Mouse (Mus musculus) frontal cortex, postnatal 10 days (tissue): ENCODE data around the gene Nmnat3.

Experiments used
- DNase-seq, 2 experiments: peaks; one replicate each; pipeline ENCODE4 v3.0.0; 2022; ENCODE audit warnings: low spot score in 2 of 2, mixed read lengths in 1 of 2

Gene Nmnat3

DNA sequence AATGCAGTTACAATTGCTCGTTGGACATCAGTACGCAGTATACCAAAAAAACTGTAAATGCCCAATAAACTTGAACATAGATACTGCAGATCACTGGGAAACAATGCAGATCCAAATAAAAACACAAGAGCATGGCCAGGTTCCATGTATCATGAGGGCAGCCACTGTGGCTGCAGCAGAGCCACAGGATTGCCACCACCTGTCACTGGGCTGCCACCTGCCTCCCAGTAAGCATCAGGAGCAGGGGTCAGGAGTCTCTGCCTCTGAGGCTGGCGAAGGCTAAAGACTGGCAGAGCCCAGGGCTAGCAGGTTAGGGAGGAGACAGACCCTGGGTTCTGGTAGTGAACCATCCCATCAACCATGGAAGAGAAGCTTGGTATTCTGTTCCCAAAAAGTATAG lies 67.7 kb downstream of the Nmnat3 start:
- DNase-seq = no peak

DNA sequence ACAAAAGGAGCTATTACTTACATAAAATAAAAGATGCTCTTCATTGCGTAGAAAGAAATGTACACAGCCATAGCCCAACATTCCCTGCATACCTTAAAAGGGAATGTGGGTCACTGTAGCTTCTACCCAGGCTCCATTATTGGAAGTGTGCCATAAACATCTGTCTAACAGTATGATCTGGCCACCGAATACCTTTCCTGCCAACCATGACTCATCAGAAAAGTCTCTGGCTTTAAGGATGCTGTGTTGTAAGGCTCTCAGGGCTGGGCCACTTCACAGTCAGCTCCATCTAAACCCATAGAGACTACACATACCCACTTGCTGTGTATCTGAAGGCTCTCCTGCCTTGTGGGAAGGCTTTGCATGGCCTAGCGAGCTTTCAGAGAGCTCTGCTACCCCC lies 73.8 kb downstream of the Nmnat3 start:
- DNase-seq = no peak

- no peak for DNase-seq
Measured at GRCm38 (mm10) chr9:98366075-98366474, 78.8 kb downstream of the Nmnat3 start.

- DNase-seq = no peak
Measured at GRCm38 (mm10) chr9:98367333-98367962, 80.2 kb downstream of the Nmnat3 start.

- no peak for DNase-seq
Measured at GRCm38 (mm10) chr9:98369707-98370106, 82.5 kb downstream of the Nmnat3 start.

DNA sequence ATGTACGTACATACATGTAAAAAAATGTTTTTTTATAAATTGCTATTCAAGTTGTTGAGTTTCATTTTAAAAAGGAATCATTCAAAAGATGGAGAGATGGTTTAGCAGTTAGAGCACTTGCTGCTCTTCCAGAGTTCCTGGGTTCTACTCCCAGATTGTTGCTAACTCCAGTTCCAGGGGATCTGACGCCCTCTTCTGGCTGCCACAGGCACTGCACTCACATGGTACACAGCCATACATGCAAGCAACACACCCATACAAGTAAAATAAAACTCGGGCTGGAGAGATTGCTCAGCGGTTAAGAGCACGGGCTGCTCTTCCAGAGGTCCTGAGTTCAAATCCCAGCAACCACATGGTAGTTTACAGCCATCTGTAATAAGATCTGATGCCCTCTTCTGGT lies 86.1 kb downstream of the Nmnat3 start:
- no peak for DNase-seq

GRCm38 (mm10) chr9:98374897-98375296 lies 87.7 kb downstream of the Nmnat3 start:
- no peak for DNase-seq

GRCm38 (mm10) chr9:98375329-98376170 lies 88.3 kb downstream of the Nmnat3 start:
- DNase-seq = no peak

- DNase-seq = no peak
Measured at GRCm38 (mm10) chr9:98379736-98380135, 92.5 kb downstream of the Nmnat3 start.

- no peak for DNase-seq
Measured at GRCm38 (mm10) chr9:98380593-98380992, 93.4 kb downstream of the Nmnat3 start.

GRCm38 (mm10) chr9:98387741-98388632 lies 100.8 kb downstream of the Nmnat3 start:
- DNase-seq = no peak

DNA sequence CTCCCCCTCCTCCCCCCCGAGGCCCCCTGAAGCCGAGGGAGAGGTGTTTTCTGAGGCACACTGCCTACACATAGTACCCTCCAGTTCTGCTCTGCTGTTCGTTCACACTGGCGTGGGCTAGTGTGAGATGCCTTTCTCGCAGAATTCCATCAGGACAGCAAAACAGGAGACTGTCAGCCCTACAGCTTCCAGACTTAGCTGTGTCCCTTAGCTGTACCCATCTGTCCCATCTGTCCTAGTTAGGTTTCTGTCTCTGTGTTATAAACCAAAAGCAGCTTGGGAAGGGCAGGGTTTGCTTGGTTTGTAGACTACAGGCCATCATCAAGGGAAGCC lies 101.4 kb downstream of the Nmnat3 start:
- DNase-seq = peak in 1 of 2 experiments; percentile 36

DNA sequence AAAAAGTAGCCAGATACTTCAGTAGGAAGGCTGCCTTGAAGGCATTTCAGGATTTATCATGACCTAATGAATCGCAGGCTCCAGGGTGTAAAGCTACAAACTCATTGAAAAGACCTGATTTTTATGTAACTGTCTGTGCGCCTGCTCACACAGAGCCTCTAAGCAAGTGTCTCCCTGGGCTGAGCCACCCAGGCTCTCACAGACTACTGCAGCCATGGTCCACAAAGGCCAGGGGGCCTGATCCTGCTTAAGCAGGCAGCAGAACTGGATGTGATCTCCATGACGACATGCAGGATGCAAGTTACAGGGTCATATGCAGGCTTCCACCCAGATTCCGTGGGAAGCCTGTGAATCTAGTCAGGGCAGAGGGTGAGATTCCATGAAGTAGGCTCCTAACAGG lies 106.3 kb downstream of the Nmnat3 start:
- DNase-seq = no peak

DNA sequence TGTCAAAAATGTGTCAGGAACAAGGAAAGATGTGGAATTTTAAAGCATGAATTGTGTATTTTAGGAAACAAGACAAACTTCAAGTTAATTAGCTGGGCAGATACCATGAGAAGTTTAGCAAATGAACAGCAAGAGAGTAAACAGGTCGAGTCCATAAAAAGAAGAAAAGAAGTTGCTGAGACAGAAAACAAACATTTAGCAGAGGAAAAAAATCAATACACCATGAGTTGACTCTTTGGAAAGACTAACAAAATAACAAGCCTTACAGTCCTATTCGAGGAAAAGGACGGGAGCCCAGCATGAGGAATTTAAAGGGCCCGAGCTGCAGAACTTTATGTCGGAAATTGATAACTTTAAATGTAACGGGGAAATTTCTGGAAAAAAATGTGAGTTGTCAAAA lies 110.0 kb downstream of the Nmnat3 start:
- DNase-seq = no peak

GRCm38 (mm10) chr9:98397866-98398265 lies 110.6 kb downstream of the Nmnat3 start:
- DNase-seq = no peak

GRCm38 (mm10) chr9:98400185-98400894 lies 113.1 kb downstream of the Nmnat3 start:
- peak in 1 of 2 experiments; percentile 38 for DNase-seq

DNA sequence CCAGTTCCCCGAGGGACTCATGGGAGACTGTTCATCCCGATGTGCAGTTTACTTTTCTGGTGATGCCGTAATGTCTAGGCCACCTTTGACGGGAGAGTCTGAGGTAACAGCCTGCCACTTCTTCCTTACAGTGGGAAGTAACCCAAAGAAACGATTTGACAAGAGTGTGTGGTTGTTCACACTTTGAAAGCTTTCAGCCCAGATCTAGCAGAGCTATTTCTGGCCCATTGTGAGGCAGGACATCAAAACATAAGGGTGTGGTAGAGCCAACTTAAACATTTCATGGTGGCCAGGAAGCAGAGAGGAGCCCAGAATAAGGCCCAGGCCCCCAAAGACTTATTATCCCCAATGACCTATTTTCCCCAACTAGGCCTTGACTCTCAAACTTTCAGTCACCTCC lies 114.4 kb downstream of the Nmnat3 start:
- DNase-seq = no peak

- DNase-seq = no peak
Measured at GRCm38 (mm10) chr9:98407771-98408170, 120.5 kb downstream of the Nmnat3 start.

GRCm38 (mm10) chr9:98409137-98409536 lies 121.9 kb downstream of the Nmnat3 start:
- DNase-seq = peak in 1 of 2 experiments; percentile 69

- no peak for DNase-seq
Measured at GRCm38 (mm10) chr9:98415427-98415826, 128.2 kb downstream of the Nmnat3 start.

DNA sequence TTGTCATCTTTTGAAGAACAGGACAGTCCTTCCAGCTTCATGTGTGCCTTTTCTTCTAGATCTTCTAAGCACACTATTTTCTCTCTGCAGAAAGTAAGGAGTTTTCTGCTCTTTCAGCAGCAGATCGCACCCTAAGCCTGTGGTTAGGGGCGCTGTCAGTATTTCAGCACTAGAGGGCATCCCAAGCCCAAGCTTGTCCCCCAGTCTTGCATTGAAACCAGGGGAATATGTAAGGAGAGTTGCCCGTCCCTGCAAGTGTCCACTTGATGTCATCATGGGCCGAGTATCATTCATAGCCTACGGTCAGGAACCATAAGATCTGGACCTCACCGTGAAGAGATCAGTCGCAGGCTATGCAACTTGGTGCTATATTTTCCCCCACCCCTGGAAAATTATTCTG lies 130.7 kb downstream of the Nmnat3 start:
- peak in 1 of 2 experiments; percentile 29 for DNase-seq

DNA sequence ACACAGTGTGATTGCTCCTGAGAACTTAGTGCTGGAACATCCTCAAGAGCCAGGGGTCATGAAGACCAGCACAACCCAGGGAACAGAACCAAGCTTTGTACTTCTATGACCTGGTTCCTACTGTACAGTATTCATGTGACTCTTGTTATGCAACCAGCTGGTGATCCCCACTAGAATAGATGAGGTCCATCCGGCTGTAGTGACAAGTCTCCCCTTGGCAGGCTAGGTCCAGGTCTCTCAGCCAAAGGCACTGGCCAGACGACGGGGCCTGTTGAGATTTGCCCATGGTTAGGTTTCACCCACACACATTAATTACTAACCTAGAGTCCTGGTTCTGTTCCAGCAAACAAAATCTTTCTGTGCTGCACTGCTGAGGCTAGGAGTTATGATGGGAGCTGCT lies 131.1 kb downstream of the Nmnat3 start:
- DNase-seq = no peak
